Mouse (Mus musculus): Measurements from ENCODE around the gene Med6. TPM values are rescaled to one million over a fixed set of nuclear protein-coding genes. Genes with fewer than 3 reads are reported as not detected.

Gene Med6
- polyA plus RNA-seq (2014; fragmentation: Illumina TruSeq; extraction: RNeasy Lipid Tissue Mini Kit (QIAGEN cat#74804); ENCODE audit: low read depth, low replicate concordance), result 72.4 TPM

DNA sequence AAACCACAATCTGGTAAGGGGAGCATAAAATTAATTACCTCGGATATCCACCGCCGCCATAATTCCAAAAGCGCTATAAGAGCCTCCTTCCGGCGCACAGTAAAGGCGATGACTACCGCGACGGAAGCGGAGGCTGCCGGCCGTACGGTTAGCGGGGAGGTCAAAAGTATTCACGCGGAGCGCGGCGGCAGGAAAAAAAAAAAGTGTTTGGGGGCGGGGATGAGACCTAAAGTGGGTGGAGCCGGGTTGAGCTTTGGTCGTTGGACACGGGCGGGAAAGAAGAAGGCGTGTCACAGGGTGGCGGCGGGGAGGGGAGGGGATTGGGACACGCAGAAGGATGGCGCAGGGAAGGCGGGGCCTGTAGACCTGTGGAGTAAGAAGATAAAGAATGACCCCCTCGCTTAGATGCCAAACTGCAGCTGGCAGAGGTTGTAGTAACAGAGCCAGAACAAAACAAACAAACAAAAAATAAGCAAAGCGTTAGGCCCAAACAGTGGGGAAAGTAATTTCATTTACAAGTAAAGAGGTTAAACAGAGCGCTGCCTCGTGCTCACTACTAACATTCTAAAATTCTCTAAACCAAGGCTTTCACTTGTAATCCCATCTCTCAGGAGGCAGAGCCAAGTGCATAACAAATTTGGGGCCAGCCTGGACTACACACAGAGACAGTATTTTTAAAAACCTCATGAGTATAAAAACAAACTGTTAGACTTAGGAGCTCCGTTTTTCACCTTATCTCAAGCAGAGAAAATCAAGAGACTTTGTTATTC, at the start of gene Med6:
TSS of gene Med6 (minus strand) at position 107 of the 770 bp plus-strand sequence.

GRCm38 (mm10) chr12:81630915-81631660, 36.3 kb upstream of the Med6 start, which contains the start of gene Ttc9:
Gene Ttc9, plus strand, starts transcription at chr12:81631249.

GRCm38 (mm10) chr12:81568374-81568773, 26.4 kb downstream of the Med6 start, which contains the start of gene Adam21:
Gene Adam21, minus strand, starts transcription at chr12:81568474.

DNA sequence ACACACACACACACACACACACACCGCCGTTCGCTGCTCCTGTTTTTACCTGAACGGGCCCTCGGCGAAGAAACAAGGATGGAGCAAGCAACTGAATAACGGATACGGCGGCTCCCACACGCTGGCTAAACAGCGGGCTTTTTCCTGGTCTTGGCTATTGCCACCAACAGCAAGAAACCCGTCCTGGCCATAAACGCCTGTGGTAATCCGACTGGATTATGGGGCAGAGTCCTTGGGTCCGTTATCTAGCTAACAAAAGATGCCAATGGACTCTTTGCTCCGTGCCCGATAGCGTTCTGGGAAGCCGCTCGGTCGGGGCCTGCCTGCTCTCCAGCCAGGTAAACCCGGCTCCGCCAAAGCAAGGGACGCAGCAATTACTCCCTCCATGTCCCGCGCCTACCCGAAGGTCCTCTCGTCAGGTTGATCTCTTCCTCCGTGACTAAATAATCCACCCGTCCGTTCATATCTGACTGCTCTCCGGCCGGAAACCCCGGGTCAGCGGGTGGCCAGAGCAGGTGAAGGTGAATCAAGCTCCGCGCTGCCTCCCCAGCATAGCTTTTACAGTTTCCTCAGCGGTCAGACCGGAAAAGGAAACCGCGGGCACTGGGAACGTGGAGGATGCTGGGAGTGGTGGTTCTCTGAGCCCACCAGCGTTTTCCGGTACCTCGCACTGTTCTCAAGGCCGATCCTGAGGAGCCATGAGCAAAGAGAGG, 62.3 kb downstream of the Med6 start, which contains the start of the genes Gm20498 and Synj2bp:
TSS of gene Gm20498 (minus strand) at position 590 of the 713 bp plus-strand sequence.
TSS of gene Synj2bp (minus strand) at position 596 of the 713 bp plus-strand sequence.

Other genes with a start within 250 kb of the Med6 start
- gene Gm4787, start 215.5 kb downstream of the Med6 start, polyA plus RNA-seq (2014; fragmentation: Illumina TruSeq; extraction: RNeasy Lipid Tissue Mini Kit (QIAGEN cat#74804); ENCODE audit: low read depth, low replicate concordance), result 1.1 TPM
- gene Adam4, start 173.1 kb downstream of the Med6 start, polyA plus RNA-seq (2014; fragmentation: Illumina TruSeq; extraction: RNeasy Lipid Tissue Mini Kit (QIAGEN cat#74804); ENCODE audit: low read depth, low replicate concordance), result 0.57 TPM
- gene Cox16, start 109.9 kb downstream of the Med6 start, polyA plus RNA-seq (2014; fragmentation: Illumina TruSeq; extraction: RNeasy Lipid Tissue Mini Kit (QIAGEN cat#74804); ENCODE audit: low read depth, low replicate concordance), result 342 TPM
- gene Gm20498, start 62.1 kb downstream of the Med6 start, polyA plus RNA-seq (2014; fragmentation: Illumina TruSeq; extraction: RNeasy Lipid Tissue Mini Kit (QIAGEN cat#74804); ENCODE audit: low read depth, low replicate concordance), result 7.2 TPM
- 154 TPM for gene Synj2bp, start 62.1 kb downstream of the Med6 start, polyA plus RNA-seq (2014; fragmentation: Illumina TruSeq; extraction: RNeasy Lipid Tissue Mini Kit (QIAGEN cat#74804); ENCODE audit: low read depth, low replicate concordance)
- not detected for gene Adam21, start 26.5 kb downstream of the Med6 start, polyA plus RNA-seq (2014; fragmentation: Illumina TruSeq; extraction: RNeasy Lipid Tissue Mini Kit (QIAGEN cat#74804); ENCODE audit: low read depth, low replicate concordance)
- gene Ttc9, start 36.2 kb upstream of the Med6 start, polyA plus RNA-seq (2014; fragmentation: Illumina TruSeq; extraction: RNeasy Lipid Tissue Mini Kit (QIAGEN cat#74804); ENCODE audit: low read depth, low replicate concordance), result 0.40 TPM
- 0.49 TPM for gene Map3k9, start 186.2 kb upstream of the Med6 start, polyA plus RNA-seq (2014; fragmentation: Illumina TruSeq; extraction: RNeasy Lipid Tissue Mini Kit (QIAGEN cat#74804); ENCODE audit: low read depth, low replicate concordance)